Mouse (Mus musculus) right cerebral cortex, postnatal 14 days (tissue): ENCODE results near the gene Etv4.

Experiments
- DNase-seq: peaks from one replicate; pipeline ENCODE4 v3.0.0; 2022

Etv4 gene

DNA sequence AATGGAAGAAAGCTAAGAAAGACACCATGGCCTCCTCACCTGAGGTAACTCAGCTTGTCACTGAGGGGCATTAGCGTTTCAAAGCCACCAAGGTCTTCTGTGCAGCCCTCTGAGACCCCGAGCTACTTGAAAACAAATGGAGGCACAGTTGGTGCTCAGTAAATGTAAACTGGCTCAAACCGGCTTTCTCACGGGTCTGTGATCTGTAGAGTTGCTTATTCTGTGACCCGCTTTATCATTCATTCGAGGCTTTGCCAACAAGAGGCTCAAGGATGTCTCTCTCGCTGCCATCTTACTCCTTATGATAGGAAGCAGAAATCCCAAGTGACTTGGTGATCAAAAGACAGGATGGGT, 658 bp upstream of the Etv4 start:
- no peak for DNase-seq

GRCm38 (mm10) chr11:101784488-101785142, 556 bp downstream of the Etv4 start:
- DNase-seq = peak; percentile 31

DNA sequence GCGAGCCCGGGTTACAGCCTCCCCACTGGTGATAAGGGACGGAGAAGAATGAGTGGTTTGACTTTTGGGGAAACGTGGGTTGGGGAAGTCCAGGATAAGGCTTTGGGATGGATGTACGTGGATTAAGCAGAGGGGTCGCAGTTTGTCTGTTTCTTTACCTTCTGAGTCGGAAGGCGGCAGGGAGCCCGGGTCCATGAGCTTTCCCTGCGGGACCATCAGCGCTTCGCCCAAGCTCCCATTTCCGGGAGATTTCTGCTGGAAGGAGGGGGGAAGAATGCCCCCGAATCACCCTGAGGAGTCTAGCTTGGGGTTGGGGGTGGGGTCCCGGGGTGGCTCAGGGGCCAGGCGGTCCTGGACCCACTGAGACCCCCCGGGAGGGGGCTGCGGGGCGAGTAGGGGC, 1.1 kb downstream of the Etv4 start:
- no peak for DNase-seq

DNA sequence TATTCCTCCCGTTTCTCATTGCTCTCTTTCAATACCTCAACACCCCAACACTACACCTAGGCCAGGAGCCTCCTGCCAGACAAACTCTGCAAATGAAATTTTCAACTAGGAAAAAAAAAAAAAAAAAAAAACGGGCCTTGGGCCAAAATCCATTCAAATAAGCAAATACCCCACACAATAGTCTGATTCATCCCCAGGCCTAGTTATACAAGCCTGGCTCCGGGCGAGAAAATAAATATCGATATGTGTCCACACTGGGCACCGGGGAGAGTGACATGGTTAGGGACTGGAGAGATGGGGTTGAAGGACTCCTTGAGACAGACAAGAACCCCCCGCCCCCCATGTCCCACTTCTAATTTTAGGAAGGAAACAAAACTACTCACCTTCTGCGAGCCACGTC, 1.6 kb downstream of the Etv4 start:
- DNase-seq = no peak

GRCm38 (mm10) chr11:101783135-101783534, 2.0 kb downstream of the Etv4 start:
- no peak for DNase-seq

DNA sequence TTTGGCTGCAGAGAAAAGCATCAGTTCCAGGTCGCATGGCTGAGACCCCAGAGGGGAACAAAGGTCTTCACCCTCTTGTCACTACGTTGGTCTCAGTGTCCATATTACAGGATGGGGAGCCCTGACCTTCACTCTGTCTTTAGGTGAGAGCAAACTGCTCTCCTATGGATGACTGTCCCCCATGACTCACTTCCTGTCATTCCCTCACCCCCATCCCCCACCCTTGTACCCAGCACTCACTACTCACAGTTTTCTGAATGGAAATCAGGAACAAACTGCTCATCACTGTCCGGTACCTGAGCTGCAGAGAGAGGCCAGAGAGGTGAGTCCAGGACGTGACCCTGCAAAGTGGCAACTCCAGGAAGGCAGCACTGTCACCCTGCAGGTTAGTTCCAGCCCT, 8.3 kb downstream of the Etv4 start:
- DNase-seq = no peak

DNA sequence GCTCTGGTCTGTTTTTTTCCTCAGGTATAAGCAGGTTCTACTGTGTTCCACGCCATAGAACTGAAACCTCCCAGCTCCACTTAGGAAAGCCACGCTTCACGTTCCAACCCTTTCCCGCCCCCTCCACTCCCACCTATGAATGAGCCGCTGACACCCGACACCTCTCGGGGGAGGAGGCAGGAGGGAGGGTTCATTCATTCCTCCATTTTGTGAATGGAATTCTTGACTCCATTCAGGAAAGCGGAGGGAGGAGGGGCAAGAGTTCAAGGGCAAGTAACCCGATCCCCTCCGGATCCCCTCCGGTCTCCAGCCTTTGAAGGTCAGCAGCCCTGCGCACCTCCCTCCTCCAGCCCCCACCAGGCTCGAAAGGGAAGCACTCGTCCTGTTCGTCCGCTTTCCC, 12.7 kb downstream of the Etv4 start:
- no peak for DNase-seq

DNA sequence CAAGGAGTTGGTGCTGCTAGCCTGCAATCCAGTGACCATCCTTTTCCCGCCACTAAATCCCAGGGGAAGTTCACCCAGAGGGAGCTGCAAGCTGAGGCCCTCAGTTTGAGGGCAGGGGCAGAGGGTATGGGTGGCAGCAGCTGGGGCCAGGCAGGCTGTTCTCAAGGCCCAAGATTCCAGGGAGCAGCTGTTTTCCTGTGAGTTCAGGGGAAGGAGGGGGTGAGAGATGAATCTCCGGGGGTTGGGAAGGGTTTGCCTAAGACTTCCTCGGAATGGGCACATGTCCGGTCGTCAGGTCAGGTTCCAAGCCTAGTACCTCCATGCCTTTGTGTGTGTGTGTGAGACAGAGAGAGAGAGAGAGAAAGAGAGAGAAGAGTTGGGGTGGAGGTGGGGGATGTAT, 13.1 kb downstream of the Etv4 start:
- DNase-seq = no peak

- no peak for DNase-seq
These were observed 14.9 kb downstream of the Etv4 start for GRCm38 (mm10) chr11:101770266-101770665.

- DNase-seq = no peak
These were observed 16.4 kb downstream of the Etv4 start for GRCm38 (mm10) chr11:101768721-101769120.

DNA sequence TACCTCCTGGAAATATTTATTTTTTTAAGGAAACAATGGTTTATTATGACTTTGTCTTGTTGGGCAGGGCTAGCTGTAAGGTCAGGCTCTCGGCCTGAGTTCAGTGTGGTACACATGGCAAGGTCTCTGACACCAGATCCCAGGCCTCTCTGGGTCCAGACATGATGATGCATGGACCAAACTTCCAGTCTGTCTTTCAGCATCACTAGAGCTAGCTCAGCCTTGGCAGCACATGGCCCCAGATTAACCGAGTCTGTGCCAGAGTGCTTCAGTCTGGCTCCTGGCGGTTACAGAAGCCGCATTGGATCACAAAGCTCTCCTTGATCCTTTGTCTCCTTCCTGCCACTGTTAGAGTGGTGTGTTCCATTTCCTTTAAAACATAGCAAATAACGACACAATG, 17.8 kb downstream of the Etv4 start:
- no peak for DNase-seq

DNA sequence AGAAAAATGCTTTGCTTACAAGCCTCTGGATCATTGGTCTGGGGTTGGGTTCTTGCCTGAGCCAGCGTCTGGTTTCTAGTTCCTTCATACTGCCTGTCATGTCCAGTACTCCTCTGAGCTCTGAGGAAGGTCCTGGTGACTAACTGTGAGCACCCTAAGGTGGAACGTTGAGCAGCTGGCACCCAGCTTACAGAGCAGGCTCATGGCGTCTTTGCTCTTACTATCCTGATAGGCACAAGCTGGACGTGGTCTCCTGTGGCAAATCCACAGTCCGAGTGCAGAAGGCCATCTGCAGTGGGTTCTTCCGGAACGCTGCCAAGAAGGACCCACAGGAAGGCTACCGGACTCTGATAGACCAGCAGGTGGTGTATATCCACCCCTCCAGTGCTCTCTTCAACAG, 20.6 kb downstream of the Etv4 start:
- no peak for DNase-seq

- no peak for DNase-seq
These were observed 21.4 kb downstream of the Etv4 start for GRCm38 (mm10) chr11:101763723-101764122.

DNA sequence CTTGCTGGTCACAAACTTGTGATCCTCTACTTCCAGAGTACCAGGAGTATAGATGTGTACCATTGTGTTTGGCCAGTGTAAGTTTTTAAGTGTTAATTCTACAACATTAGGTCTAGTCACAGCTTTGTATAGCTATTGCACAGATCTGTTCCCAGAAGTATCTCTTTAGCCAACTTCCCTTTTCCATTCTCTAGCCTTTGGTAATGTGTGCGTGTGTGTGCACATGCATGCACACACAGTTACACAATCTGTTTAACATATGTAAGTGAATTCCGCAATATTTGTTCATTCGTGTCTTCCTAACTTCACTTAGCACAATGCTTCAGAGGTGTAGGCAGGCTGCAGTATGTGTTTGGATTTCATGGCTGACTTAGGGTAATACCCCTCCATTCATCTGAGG, 25.6 kb downstream of the Etv4 start:
- DNase-seq = no peak

- peak; percentile 44 for DNase-seq
These were observed 26.7 kb downstream of the Etv4 start for GRCm38 (mm10) chr11:101758431-101758830.

GRCm38 (mm10) chr11:101757366-101757765, 27.8 kb downstream of the Etv4 start:
- no peak for DNase-seq

- no peak for DNase-seq
These were observed 28.6 kb downstream of the Etv4 start for GRCm38 (mm10) chr11:101756616-101757015.

- DNase-seq = no peak
These were observed 51.6 kb downstream of the Etv4 start for GRCm38 (mm10) chr11:101733596-101733995.

DNA sequence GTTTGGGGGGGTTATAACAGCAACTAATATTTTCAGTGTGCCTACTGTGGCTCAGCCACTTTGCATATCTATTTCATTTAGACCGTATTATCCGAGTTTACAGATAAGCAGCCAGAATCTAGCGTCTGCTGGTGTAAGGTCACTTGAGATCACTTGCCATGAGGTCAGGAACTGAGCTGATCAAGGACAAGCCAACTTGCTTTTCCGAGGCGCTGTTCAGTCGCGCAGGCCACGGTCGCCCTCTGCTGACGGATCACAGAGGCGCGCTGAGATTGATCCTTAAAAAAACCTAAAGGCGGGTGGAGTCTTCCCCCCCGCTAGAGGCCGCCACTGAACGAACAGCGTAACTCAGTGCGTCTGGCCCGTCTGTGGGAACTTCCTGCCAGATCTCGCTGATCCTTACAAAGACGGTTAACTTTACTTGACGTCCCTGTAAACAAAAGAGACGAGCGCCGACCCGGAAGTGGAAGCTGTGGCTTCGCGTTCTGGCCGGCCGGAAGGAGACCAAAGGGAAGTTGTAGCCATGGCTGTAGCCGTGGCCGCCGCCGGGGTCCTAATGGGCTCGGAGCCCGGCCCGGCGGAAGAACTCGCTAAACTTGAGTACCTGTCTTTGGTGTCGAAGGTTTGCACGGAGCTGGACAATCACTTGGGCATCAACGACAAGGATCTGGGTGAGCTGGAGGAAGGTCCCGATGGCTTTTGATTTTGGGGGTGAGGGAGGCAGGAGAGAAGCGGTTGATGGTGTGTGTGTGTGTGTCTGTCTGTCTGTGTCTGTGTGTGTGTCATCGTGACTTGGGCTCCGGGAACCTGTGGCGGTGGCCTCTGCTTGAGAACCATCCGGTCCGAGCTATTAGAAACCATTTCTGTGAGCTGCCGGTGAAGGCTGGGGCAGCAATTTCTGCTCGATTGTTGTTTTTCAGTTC, 52.4 kb downstream of the Etv4 start, which contains the start of gene Dhx8:
Gene Dhx8 (plus strand): TSS at position 402 of the 923 bp plus-strand sequence.
- DNase-seq = peak; percentile 98

- DNase-seq = no peak
These were observed 55.9 kb downstream of the Etv4 start for GRCm38 (mm10) chr11:101729308-101729707.

GRCm38 (mm10) chr11:101726765-101727164, 58.4 kb downstream of the Etv4 start:
- DNase-seq = no peak

- DNase-seq = no peak
These were observed 60.1 kb downstream of the Etv4 start for GRCm38 (mm10) chr11:101725043-101725442.

GRCm38 (mm10) chr11:101719986-101720520, 65.1 kb downstream of the Etv4 start:
- no peak for DNase-seq
